Mouse (Mus musculus): ENCODE measurements around the gene Camk1d. TPM values are rescaled to one million over a fixed set of nuclear protein-coding genes. Genes with fewer than 3 reads are reported as not detected.
"Not testable (repeated sequence)": the region's sequence is repeated elsewhere in the genome, so short reads cannot be mapped to it uniquely, and the experiment has no call there.

The Camk1d gene
- polyA plus RNA-seq, 1 experiment: 3.2 TPM

DNA sequence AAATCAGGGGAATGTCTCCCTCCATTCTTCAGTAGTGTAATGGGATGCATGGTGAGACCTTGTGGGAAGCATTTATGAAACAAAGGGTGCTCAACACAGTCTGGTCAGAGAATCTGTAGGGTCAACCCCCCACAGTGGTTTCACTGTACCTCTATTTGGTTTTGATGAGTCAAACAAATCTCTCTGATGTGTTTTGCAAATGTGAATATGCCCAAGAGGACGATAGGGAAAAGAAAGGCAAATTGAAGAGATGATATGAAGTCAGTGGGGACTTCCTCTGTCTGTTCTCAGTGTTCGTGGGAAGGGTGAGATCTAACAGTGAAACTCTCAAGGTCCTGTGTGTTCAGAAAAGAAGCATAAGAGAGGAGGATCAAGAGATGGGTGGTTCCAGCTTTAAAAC lies 318.4 kb downstream of the Camk1d start:
- Histone ChIP-seq H3K36me3 (ENCODE audit: control insufficient read depth, insufficient read depth, low read length, poor library complexity, severe bottlenecking) (no peaks in the 10 kb centered on the region), H3K9ac (ENCODE audit: low read depth, poor library complexity, severe bottlenecking) (no peak overlapping the region), H3K4me3 (ENCODE audit: low read depth, low read length) (no peak overlapping the region), H3K27me3 (ENCODE audit: control insufficient read depth, insufficient read depth, low read length, poor library complexity, severe bottlenecking) (no peaks in the 10 kb centered on the region), H3K4me1 (ENCODE audit: control insufficient read depth, insufficient read depth, low read length) (no peaks in the 10 kb centered on the region), H3K27ac (ENCODE audit: insufficient read depth, low read length) (no peak overlapping the region), H3K9me3 (replicated peaks; ENCODE audit: control insufficient read depth, insufficient read depth, low read length, poor library complexity, severe bottlenecking) (no peaks in the 10 kb centered on the region)
- TF ChIP-seq CTCF (IDR thresholded peaks at IDR 0.05; ENCODE audit: low read depth, low read length): no peak
- no peak for TF ChIP-seq POLR2A (IDR thresholded peaks at IDR 0.05; ENCODE audit: insufficient read depth, low read length)
- TF ChIP-seq EP300 (IDR thresholded peaks at IDR 0.05; ENCODE audit: insufficient read depth, low read depth, low read length): no peak

DNA sequence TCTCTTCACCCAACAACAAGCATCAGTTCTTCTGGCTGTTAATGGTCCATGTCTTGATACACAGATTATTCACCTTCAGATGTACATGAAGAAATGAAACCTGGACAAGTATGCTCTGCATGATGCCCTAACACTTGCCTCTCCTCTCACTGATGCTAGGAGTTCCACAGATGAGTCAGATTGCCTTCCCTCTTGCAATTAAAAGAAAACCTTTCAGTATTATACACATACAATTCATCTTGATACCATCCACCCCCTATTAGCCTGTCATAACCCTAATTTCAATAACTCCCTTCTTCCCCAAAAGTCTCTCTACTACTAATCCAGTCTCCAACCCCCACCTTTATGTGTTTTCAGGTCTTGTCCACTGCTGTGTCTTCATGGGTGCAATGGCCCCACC lies 321.4 kb downstream of the Camk1d start:
- Histone ChIP-seq H3K4me1 (ENCODE audit: control insufficient read depth, insufficient read depth, low read length) (no peaks in the 10 kb centered on the region), H3K9ac (ENCODE audit: low read depth, poor library complexity, severe bottlenecking) (no peak overlapping the region), H3K4me3 (ENCODE audit: low read depth, low read length) (no peak overlapping the region), H3K27ac (ENCODE audit: insufficient read depth, low read length) (no peak overlapping the region), H3K27me3 (ENCODE audit: control insufficient read depth, insufficient read depth, low read length, poor library complexity, severe bottlenecking) (no peaks in the 10 kb centered on the region), H3K9me3 (replicated peaks; ENCODE audit: control insufficient read depth, insufficient read depth, low read length, poor library complexity, severe bottlenecking) (no peaks in the 10 kb centered on the region), H3K36me3 (ENCODE audit: control insufficient read depth, insufficient read depth, low read length, poor library complexity, severe bottlenecking) (no peaks in the 10 kb centered on the region)
- TF ChIP-seq EP300 (IDR thresholded peaks at IDR 0.05; ENCODE audit: insufficient read depth, low read depth, low read length) (no peak), CTCF (IDR thresholded peaks at IDR 0.05; ENCODE audit: low read depth, low read length) (no peak), POLR2A (IDR thresholded peaks at IDR 0.05; ENCODE audit: insufficient read depth, low read length) (no peak)

DNA sequence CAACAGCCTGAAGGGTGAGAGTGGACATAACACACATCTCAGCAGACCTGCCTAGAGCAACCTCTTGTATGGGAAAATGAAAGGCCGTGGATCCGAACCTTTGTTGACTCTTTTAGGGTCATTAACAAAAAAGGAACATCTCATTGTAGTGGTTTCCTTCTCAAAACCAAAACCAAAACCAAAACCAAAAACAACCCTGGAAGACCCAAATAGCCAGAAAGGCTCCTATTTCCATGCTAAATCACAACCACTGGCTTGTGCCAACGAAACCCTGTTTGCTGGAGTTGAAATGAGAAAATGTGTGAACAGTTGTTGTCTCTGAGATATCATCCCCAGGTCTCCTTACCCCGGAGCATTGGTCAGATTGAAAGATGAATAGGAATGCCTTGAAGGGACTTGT lies 321.8 kb downstream of the Camk1d start:
- H3K9me3 ChIP-seq (replicated peaks; ENCODE audit: control insufficient read depth, insufficient read depth, low read length, poor library complexity, severe bottlenecking): no peaks in the 10 kb centered on the region
- no peak overlapping the region for H3K9ac ChIP-seq (ENCODE audit: low read depth, poor library complexity, severe bottlenecking)
- no peaks in the 10 kb centered on the region for H3K27me3 ChIP-seq (ENCODE audit: control insufficient read depth, insufficient read depth, low read length, poor library complexity, severe bottlenecking)
- TF ChIP-seq EP300 (IDR thresholded peaks at IDR 0.05; ENCODE audit: insufficient read depth, low read depth, low read length): no peak
- no peak for TF ChIP-seq POLR2A (IDR thresholded peaks at IDR 0.05; ENCODE audit: insufficient read depth, low read length)
- no peak for TF ChIP-seq CTCF (IDR thresholded peaks at IDR 0.05; ENCODE audit: low read depth, low read length)
- no peaks in the 10 kb centered on the region for H3K36me3 ChIP-seq (ENCODE audit: control insufficient read depth, insufficient read depth, low read length, poor library complexity, severe bottlenecking)
- no peak overlapping the region for H3K4me3 ChIP-seq (ENCODE audit: low read depth, low read length)
- no peaks in the 10 kb centered on the region for H3K4me1 ChIP-seq (ENCODE audit: control insufficient read depth, insufficient read depth, low read length)
- H3K27ac ChIP-seq (ENCODE audit: insufficient read depth, low read length): no peak overlapping the region

GRCm38 (mm10) chr2:5388381-5388780 lies 325.9 kb downstream of the Camk1d start:
- no peak overlapping the region for H3K9ac ChIP-seq (ENCODE audit: low read depth, poor library complexity, severe bottlenecking)
- H3K4me1 ChIP-seq (ENCODE audit: control insufficient read depth, insufficient read depth, low read length): no peaks in the 10 kb centered on the region
- H3K9me3 ChIP-seq (replicated peaks; ENCODE audit: control insufficient read depth, insufficient read depth, low read length, poor library complexity, severe bottlenecking): no peaks in the 10 kb centered on the region
- no peaks in the 10 kb centered on the region for H3K36me3 ChIP-seq (ENCODE audit: control insufficient read depth, insufficient read depth, low read length, poor library complexity, severe bottlenecking)
- H3K27ac ChIP-seq (ENCODE audit: insufficient read depth, low read length): no peak overlapping the region
- TF ChIP-seq EP300 (IDR thresholded peaks at IDR 0.05; ENCODE audit: insufficient read depth, low read depth, low read length) (no peak), CTCF (IDR thresholded peaks at IDR 0.05; ENCODE audit: low read depth, low read length) (no peak), POLR2A (IDR thresholded peaks at IDR 0.05; ENCODE audit: insufficient read depth, low read length) (no peak)
- no peak overlapping the region for H3K4me3 ChIP-seq (ENCODE audit: low read depth, low read length)
- no peaks in the 10 kb centered on the region for H3K27me3 ChIP-seq (ENCODE audit: control insufficient read depth, insufficient read depth, low read length, poor library complexity, severe bottlenecking)

- H3K27me3 ChIP-seq (ENCODE audit: control insufficient read depth, insufficient read depth, low read length, poor library complexity, severe bottlenecking): no peaks in the 10 kb centered on the region
- no peaks in the 10 kb centered on the region for H3K36me3 ChIP-seq (ENCODE audit: control insufficient read depth, insufficient read depth, low read length, poor library complexity, severe bottlenecking)
- TF ChIP-seq CTCF (IDR thresholded peaks at IDR 0.05; ENCODE audit: low read depth, low read length): no peak
- no peak for TF ChIP-seq EP300 (IDR thresholded peaks at IDR 0.05; ENCODE audit: insufficient read depth, low read depth, low read length)
- TF ChIP-seq POLR2A (IDR thresholded peaks at IDR 0.05; ENCODE audit: insufficient read depth, low read length): no peak
- no peak overlapping the region for H3K4me3 ChIP-seq (ENCODE audit: low read depth, low read length)
- H3K27ac ChIP-seq (ENCODE audit: insufficient read depth, low read length): no peak overlapping the region
- H3K4me1 ChIP-seq (ENCODE audit: control insufficient read depth, insufficient read depth, low read length): no peaks in the 10 kb centered on the region
- no peaks in the 10 kb centered on the region for H3K9me3 ChIP-seq (replicated peaks; ENCODE audit: control insufficient read depth, insufficient read depth, low read length, poor library complexity, severe bottlenecking)
- H3K9ac ChIP-seq (ENCODE audit: low read depth, poor library complexity, severe bottlenecking): no peak overlapping the region
Observed at GRCm38 (mm10) chr2:5381712-5382710, 332.3 kb downstream of the Camk1d start.

GRCm38 (mm10) chr2:5380973-5381372 lies 333.3 kb downstream of the Camk1d start:
- Histone ChIP-seq H3K36me3 (ENCODE audit: control insufficient read depth, insufficient read depth, low read length, poor library complexity, severe bottlenecking) (no peaks in the 10 kb centered on the region), H3K9me3 (replicated peaks; ENCODE audit: control insufficient read depth, insufficient read depth, low read length, poor library complexity, severe bottlenecking) (no peaks in the 10 kb centered on the region), H3K4me1 (ENCODE audit: control insufficient read depth, insufficient read depth, low read length) (no peaks in the 10 kb centered on the region), H3K4me3 (ENCODE audit: low read depth, low read length) (no peak overlapping the region), H3K27me3 (ENCODE audit: control insufficient read depth, insufficient read depth, low read length, poor library complexity, severe bottlenecking) (no peaks in the 10 kb centered on the region), H3K27ac (ENCODE audit: insufficient read depth, low read length) (no peak overlapping the region), H3K9ac (ENCODE audit: low read depth, poor library complexity, severe bottlenecking) (no peak overlapping the region)
- TF ChIP-seq EP300 (IDR thresholded peaks at IDR 0.05; ENCODE audit: insufficient read depth, low read depth, low read length): no peak
- TF ChIP-seq POLR2A (IDR thresholded peaks at IDR 0.05; ENCODE audit: insufficient read depth, low read length): no peak
- TF ChIP-seq CTCF (IDR thresholded peaks at IDR 0.05; ENCODE audit: low read depth, low read length): no peak

DNA sequence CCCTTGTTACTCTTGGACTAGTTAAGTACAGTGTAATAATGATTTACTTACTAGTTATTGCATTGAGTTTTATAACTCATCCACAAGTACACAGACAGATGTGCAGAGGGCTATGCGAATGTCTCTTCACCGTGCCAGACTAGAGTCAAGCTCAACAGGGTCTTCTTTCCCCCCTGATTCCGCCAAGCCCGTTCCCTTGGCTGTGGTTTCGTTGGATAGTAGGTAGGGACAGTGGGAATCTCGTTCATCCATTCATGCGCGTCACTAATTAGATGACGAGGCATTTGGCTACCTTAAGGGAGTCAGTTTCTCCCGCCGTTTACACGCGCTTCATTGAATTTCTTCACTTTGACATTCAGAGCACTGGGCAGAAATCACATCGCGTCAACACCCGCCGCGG lies 335.4 kb downstream of the Camk1d start:
- H3K27ac ChIP-seq (ENCODE audit: insufficient read depth, low read length); H3K27me3 ChIP-seq (ENCODE audit: control insufficient read depth, insufficient read depth, low read length, poor library complexity, severe bottlenecking); H3K9me3 ChIP-seq (replicated peaks; ENCODE audit: control insufficient read depth, insufficient read depth, low read length, poor library complexity, severe bottlenecking): not testable (repeated sequence)

More for the DNA sequence above, 335.4 kb downstream of the Camk1d start:
- not testable (repeated sequence) for H3K36me3 ChIP-seq (ENCODE audit: control insufficient read depth, insufficient read depth, low read length, poor library complexity, severe bottlenecking); H3K4me3 ChIP-seq (ENCODE audit: low read depth, low read length); H3K9ac ChIP-seq (ENCODE audit: low read depth, poor library complexity, severe bottlenecking); H3K4me1 ChIP-seq (ENCODE audit: control insufficient read depth, insufficient read depth, low read length)

Measured in ES-Bruce4 (cell line).